Mouse (Mus musculus) urinary bladder, postnatal 14 days (tissue): Measurements from ENCODE around the gene Ccdc184.

Experiments
- DNase-seq: peaks from one replicate; pipeline ENCODE4 v3.0.0; 2021; ENCODE audit warnings: low spot score

The Ccdc184 gene

GRCm38 (mm10) chr15:98155944-98156343, 11.0 kb upstream of the Ccdc184 start:
- peak; percentile 38 for DNase-seq

GRCm38 (mm10) chr15:98157253-98157652, 9.7 kb upstream of the Ccdc184 start:
- DNase-seq: no peak

- DNase-seq: no peak
Observed at GRCm38 (mm10) chr15:98161026-98161805, 5.7 kb upstream of the Ccdc184 start.

- DNase-seq: no peak
Observed at GRCm38 (mm10) chr15:98162561-98162960, 4.4 kb upstream of the Ccdc184 start.

GRCm38 (mm10) chr15:98165525-98165924, 1.4 kb upstream of the Ccdc184 start, which contains the start of gene Asb8:
TSS of gene Asb8 (minus strand) at chr15:98165625.
- no peak for DNase-seq

GRCm38 (mm10) chr15:98167645-98168621, 975 bp downstream of the Ccdc184 start:
- DNase-seq: peak; percentile 83

- DNase-seq: no peak
Observed at GRCm38 (mm10) chr15:98168622-98169004, 1.7 kb downstream of the Ccdc184 start.

GRCm38 (mm10) chr15:98170365-98170764, 3.4 kb downstream of the Ccdc184 start:
- no peak for DNase-seq

GRCm38 (mm10) chr15:98170917-98171316, 4.0 kb downstream of the Ccdc184 start:
- DNase-seq: no peak

- no peak for DNase-seq
Observed at GRCm38 (mm10) chr15:98172113-98172512, 5.2 kb downstream of the Ccdc184 start.

GRCm38 (mm10) chr15:98173821-98174220, 6.9 kb downstream of the Ccdc184 start:
- DNase-seq: no peak

GRCm38 (mm10) chr15:98177320-98177719, 10.4 kb downstream of the Ccdc184 start:
- no peak for DNase-seq

- no peak for DNase-seq
Observed at GRCm38 (mm10) chr15:98180567-98181131, 13.7 kb downstream of the Ccdc184 start.

- peak; percentile 96 for DNase-seq
Observed at GRCm38 (mm10) chr15:98181132-98181711, 14.3 kb downstream of the Ccdc184 start.

GRCm38 (mm10) chr15:98181856-98182570, 15.1 kb downstream of the Ccdc184 start:
- DNase-seq: no peak

GRCm38 (mm10) chr15:98184456-98184855, 17.5 kb downstream of the Ccdc184 start:
- DNase-seq: no peak

GRCm38 (mm10) chr15:98195442-98195841, 28.5 kb downstream of the Ccdc184 start, which contains the start of gene Olfr288:
TSS of gene Olfr288 (minus strand) at chr15:98195542.
- DNase-seq: no peak

GRCm38 (mm10) chr15:98209676-98210075, 42.7 kb downstream of the Ccdc184 start:
- no peak for DNase-seq

- DNase-seq: no peak
Observed at GRCm38 (mm10) chr15:98213336-98213870, 46.4 kb downstream of the Ccdc184 start.

- no peak for DNase-seq
Observed at GRCm38 (mm10) chr15:98214130-98214529, 47.2 kb downstream of the Ccdc184 start.
